Comparison of ENCODE assay signal across 32 mouse cellular contexts in genomic region chr3:57296574-57296973, GRCm38 (mm10). TPM values are rescaled to one million over a fixed set of nuclear protein-coding genes. Genes with fewer than 3 reads are reported as not detected.
"Had no signal": no experiment of that assay in that cellular context is flagged by ENCODE, and none has a peak within 500 bp of the region (broad histone marks: within the 10 kb centered on the region; RNA-seq: fewer than 3 reads in every experiment).

No protein-coding gene starts in this region.

- DNase-seq: left cerebral cortex, postnatal 4 days; liver; liver, embryonic 13.5 days; lung, adult 18-20 months; lung, adult 2 months; lung, embryonic 14.5 days; lung, postnatal 10 days; lung, postnatal 14 days; lung, postnatal 36 days; lung, postnatal 4 days; midbrain, embryonic 14.5 days had no signal

- H3K9ac ChIP-seq: limb, embryonic 12.5 days; limb, embryonic 13.5 days; limb, embryonic 15.5 days; liver, embryonic 13.5 days; liver, embryonic 14.5 days; liver, embryonic 15.5 days; lung, embryonic 14.5 days; lung, embryonic 15.5 days; midbrain, embryonic 12.5 days; midbrain, embryonic 13.5 days; midbrain, embryonic 15.5 days; neural tube, embryonic 12.5 days; neural tube, embryonic 13.5 days had no signal

- H3K36me3 ChIP-seq: limb, embryonic 10.5 days; limb, embryonic 12.5 days; limb, embryonic 13.5 days; limb, embryonic 15.5 days; liver, embryonic 13.5 days; liver, embryonic 15.5 days; lung, embryonic 15.5 days; midbrain, embryonic 12.5 days; midbrain, embryonic 13.5 days; midbrain, embryonic 15.5 days; neural tube, embryonic 12.5 days; neural tube, embryonic 13.5 days had no signal

- H3K4me2 ChIP-seq: limb, embryonic 12.5 days; limb, embryonic 13.5 days; limb, embryonic 15.5 days; liver, embryonic 13.5 days; liver, embryonic 15.5 days; lung, embryonic 14.5 days; lung, embryonic 15.5 days; midbrain, embryonic 12.5 days; midbrain, embryonic 13.5 days; midbrain, embryonic 15.5 days; neural tube, embryonic 12.5 days; neural tube, embryonic 13.5 days had no signal

- ATAC-seq: lung, postnatal 0 days; midbrain, embryonic 13.5 days; midbrain, embryonic 15.5 days; midbrain, embryonic 16.5 days had no signal

- H3K27ac ChIP-seq: left cerebral cortex, adult 2 months; limb, embryonic 10.5 days; limb, embryonic 12.5 days; limb, embryonic 13.5 days; limb, embryonic 15.5 days; liver, embryonic 13.5 days; liver, embryonic 14.5 days; liver, embryonic 15.5 days; lung, embryonic 15.5 days; macrophage; midbrain, embryonic 12.5 days; midbrain, embryonic 13.5 days; midbrain, embryonic 15.5 days; neural tube, embryonic 12.5 days; neural tube, embryonic 13.5 days had no signal

- H3K27me3 ChIP-seq: limb, embryonic 12.5 days; limb, embryonic 13.5 days; limb, embryonic 15.5 days; liver, embryonic 13.5 days; liver, embryonic 15.5 days; lung, embryonic 15.5 days; megakaryocyte, embryonic 14.5 days; midbrain, embryonic 12.5 days; midbrain, embryonic 13.5 days; midbrain, embryonic 15.5 days; neural tube, embryonic 12.5 days; neural tube, embryonic 13.5 days had no signal

- H3K9me3 ChIP-seq: limb, embryonic 10.5 days; limb, embryonic 12.5 days; limb, embryonic 13.5 days; limb, embryonic 15.5 days; liver, embryonic 13.5 days; liver, embryonic 15.5 days; lung, embryonic 15.5 days; midbrain, embryonic 12.5 days; midbrain, embryonic 13.5 days; midbrain, embryonic 15.5 days; neural tube, embryonic 12.5 days; neural tube, embryonic 13.5 days had no signal

- H3K4me3 ChIP-seq: left cerebral cortex, adult 2 months; limb, embryonic 10.5 days; limb, embryonic 12.5 days; limb, embryonic 13.5 days; limb, embryonic 15.5 days; liver, embryonic 13.5 days; liver, embryonic 15.5 days; lung, embryonic 15.5 days; megakaryocyte, embryonic 14.5 days; midbrain, embryonic 12.5 days; midbrain, embryonic 13.5 days; midbrain, embryonic 15.5 days; myocyte; neural tube, embryonic 12.5 days; neural tube, embryonic 13.5 days had no signal

- H3K4me1 ChIP-seq: liver, embryonic 13.5 days; liver, embryonic 15.5 days; megakaryocyte, embryonic 14.5 days; midbrain, embryonic 12.5 days; midbrain, embryonic 13.5 days; midbrain, embryonic 15.5 days; neural tube, embryonic 12.5 days had no signal

RNA-seq across cellular contexts. Expression of gene Tm4sf1, which starts 5.2 kb away (rescaled TPM):
- total RNA-seq: megakaryocyte progenitor cell, adult 5-6 weeks; megakaryocyte-erythroid progenitor cell, adult 5-6 weeks; monocyte, adult 5-6 weeks had no signal
- polyA plus RNA-seq: macrophage had no signal
